Mouse (Mus musculus) testis, adult 2 months (tissue): ENCODE measurements around the gene Tmem135.

Experiments used
- CTCF ChIP-seq: fragments of 200-500 bp; IDR thresholded peaks from 2 replicates; pipeline ENCODE4 v1.5.1; 2012; ENCODE audit warnings: low read depth, mild to moderate bottlenecking, inconsistent platforms, low read length, moderate library complexity; ENCODE audit not compliant: control insufficient read depth, insufficient read depth, insufficient replicate concordance
- POLR2A ChIP-seq: fragments of 200-500 bp; IDR thresholded peaks from 2 replicates; pipeline ENCODE4 v1.6.1; 2012; ENCODE audit warnings: low read depth, mild to moderate bottlenecking, inconsistent platforms, low read length, moderate library complexity; ENCODE audit not compliant: control insufficient read depth

- TF ChIP-seq CTCF (no peak), POLR2A (no peak)
These were observed 193.5 kb downstream of the Tmem135 start for GRCm38 (mm10) chr7:89210506-89210905.
